Mouse (Mus musculus) lung, embryonic 16.5 days (tissue): Measurements from ENCODE around the gene Scarf2. TPM values are rescaled to one million over a fixed set of nuclear protein-coding genes. Genes with fewer than 3 reads are reported as not detected.

ENCODE experiments used
- ATAC-seq: fragments of 200-750 bp; cut with Nextera tagmentation; 2 replicates; pipeline ENCODE4 v1.8.0; 2017; ENCODE audit warnings: low read depth, mild to moderate bottlenecking, moderate library complexity
- H3K27ac ChIP-seq: fragments of 300-500 bp; sonication (generic); 2 replicates; pipeline ENCODE4 v1.5.1; 2014; ENCODE audit warnings: mild to moderate bottlenecking, control low read depth, low read length
- H3K27me3 ChIP-seq: fragments of 300-500 bp; sonication (generic); 2 replicates; pipeline ENCODE4 v1.6.1; 2014; ENCODE audit warnings: low read depth, low read length, mixed read lengths; ENCODE audit not compliant: control insufficient read depth, insufficient read depth
- H3K36me3 ChIP-seq: fragments of 300-500 bp; sonication (generic); 2 replicates; pipeline ENCODE4 v1.6.1; 2014; ENCODE audit warnings: low read length; ENCODE audit not compliant: control insufficient read depth, insufficient read depth
- H3K4me1 ChIP-seq: fragments of 300-500 bp; sonication (generic); replicated peaks from 2 replicates; pipeline ENCODE4 v1.6.1; 2014; ENCODE audit warnings: low read length, mixed read lengths; ENCODE audit not compliant: control insufficient read depth, insufficient read depth
- H3K4me2 ChIP-seq: fragments of 300-500 bp; sonication (generic); 2 replicates; pipeline ENCODE4 v1.6.1; 2014; ENCODE audit warnings: low read depth, low read length, control low read depth
- H3K4me3 ChIP-seq: fragments of 300-500 bp; sonication (generic); 2 replicates; pipeline ENCODE4 v1.5.1; 2014; ENCODE audit warnings: mild to moderate bottlenecking, low read length, control low read depth
- H3K9ac ChIP-seq: fragments of 300-500 bp; sonication (generic); 2 replicates; pipeline ENCODE4 v1.6.1; 2014; ENCODE audit warnings: low read length, control low read depth
- H3K9me3 ChIP-seq: fragments of 300-500 bp; sonication (generic); 2 replicates; pipeline ENCODE4 v1.6.1; 2016; ENCODE audit warnings: low read length; ENCODE audit not compliant: control insufficient read depth
- WGBS: fragments of 180-500 bp; shearing (Covaris S2); extraction: QIAGEN DNeasy Blood & Tissue Kit; methylation state at CpG from one replicate; pipeline ENCODE4 v1.1.7; 2014; 5-methylcytosine and 5-hydroxymethylcytosine counted together
- polyA plus RNA-seq: library from polyadenylated mRNA; unstranded; fragments of >200 nt; fragmentation: Nextera tagmentation; extraction: Ambion mirVana; gene quantifications from 2 replicates; pipeline ENCODE4 v1.2.1, GENCODE M21; 2015

The Scarf2 gene
- polyA plus RNA-seq, 1 experiment from 2014 or later, result 12.4 TPM

DNA sequence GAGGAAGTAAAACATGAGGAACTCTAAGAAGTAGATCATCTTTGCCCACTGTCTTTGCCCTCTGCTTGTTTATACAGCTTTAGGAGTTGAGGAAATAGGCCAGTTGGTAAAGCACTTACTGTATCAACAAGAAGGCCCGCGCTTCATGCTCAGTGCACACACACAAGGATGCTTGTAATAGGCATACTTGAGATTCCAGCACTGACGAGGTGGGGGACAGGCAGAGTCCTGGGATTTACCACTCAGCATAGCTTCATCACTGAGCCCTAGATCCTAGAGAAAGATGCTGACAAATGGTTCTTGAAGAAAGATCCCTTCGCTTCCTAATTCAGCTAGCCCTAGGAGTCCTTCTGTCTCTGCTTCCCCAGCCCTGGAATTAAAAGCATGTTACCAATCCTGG lies 16.1 kb downstream of the Scarf2 start:
- Histone ChIP-seq H3K27me3 (no peaks in the 10 kb centered on the region), H3K27ac (no peak overlapping the region), H3K4me3 (no peak overlapping the region), H3K9me3 (no peaks in the 10 kb centered on the region), H3K9ac (no peak overlapping the region), H3K36me3 (no peaks in the 10 kb centered on the region), H3K4me1 (peaks cover 24% of the 10 kb centered on the region), H3K4me2 (no peak overlapping the region)
- ATAC-seq, result no peak
- 33% methylated on average over 4 of the region's 4 CpGs for WGBS

DNA sequence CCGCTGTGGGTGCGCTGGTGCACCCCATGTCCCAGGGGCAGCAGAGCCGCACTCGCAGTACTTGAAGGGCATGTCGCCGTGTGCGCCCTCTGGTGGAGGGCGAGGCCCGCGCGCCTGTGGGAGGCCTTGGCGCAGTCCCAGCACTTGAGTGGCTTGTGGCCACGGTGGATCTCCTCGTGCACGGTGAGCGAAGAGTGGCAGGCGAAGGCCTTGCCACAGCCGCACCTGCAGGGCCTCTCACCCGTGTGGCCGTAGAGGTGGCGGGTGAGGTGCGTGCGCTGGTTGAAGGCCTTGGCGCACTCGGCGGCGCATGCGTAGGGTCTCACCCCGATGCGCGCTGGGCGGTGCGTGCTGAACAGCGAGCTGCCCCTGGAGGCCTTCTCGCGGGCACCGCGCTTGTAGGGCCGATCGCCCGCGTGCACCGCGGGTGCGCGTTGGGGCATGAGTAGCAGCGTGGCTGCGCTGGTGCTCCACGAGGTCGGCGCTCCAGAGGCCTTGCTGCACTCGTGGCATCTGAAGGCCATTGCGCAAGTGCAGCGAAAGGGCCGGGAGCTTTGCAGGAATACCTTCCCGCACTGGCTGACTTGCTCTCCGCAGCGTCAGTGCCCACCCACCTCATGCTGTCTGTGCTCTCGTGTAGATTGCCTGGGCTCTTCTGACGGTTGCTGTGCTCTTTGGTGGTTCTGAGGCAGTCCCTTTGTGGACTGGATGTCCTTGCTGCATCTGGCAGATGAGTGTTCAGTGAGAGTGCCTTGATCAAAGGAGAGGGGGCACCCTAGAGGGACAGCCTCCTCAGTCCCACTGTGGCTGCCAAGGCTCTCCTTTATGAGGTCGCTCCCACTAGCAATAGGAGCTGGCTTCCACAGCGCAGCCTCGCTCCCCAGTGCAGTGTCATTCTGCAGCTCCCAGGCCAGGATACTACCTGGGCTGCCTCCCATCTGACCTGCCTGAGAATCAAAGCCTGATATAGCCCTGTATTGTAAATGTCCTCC lies 18.6 kb downstream of the Scarf2 start:
- Histone ChIP-seq H3K9me3 (no peaks in the 10 kb centered on the region), H3K4me1 (peaks cover under 1% of the 10 kb centered on the region; the same call in 1 of the 2 replicates), H3K27ac (no peak overlapping the region), H3K9ac (peak overlapping the region; percentile 66), H3K4me3 (peak overlapping the region; percentile 54), H3K36me3 (no peaks in the 10 kb centered on the region), H3K27me3 (no peaks in the 10 kb centered on the region), H3K4me2 (peak overlapping the region; percentile 94)
- 3% methylated on average over 63 of the region's 63 CpGs for WGBS
- ATAC-seq, result peak; percentile 83

DNA sequence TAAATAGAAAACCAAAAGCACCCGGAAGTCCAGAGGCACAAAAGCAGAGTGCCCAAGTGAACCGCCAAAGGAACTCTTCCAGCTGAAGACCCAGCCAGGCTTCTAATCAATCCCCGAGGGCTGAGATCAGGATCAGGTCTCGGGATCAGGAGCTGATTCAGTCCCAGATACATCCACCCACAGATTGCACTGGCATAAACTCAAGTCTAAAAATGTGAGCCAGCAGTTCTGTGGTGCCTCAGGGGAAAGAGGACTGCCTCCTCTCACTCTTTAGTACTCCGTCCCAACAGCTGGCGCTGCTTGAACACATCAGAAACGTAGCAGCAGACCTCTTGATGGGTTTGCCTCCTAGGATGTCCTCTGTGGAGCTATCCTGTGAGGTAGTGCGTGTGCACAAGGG lies 19.4 kb downstream of the Scarf2 start:
- Histone ChIP-seq H3K36me3 (no peaks in the 10 kb centered on the region), H3K4me3 (no peak overlapping the region), H3K27ac (no peak overlapping the region), H3K27me3 (no peaks in the 10 kb centered on the region), H3K4me2 (no peak overlapping the region), H3K9ac (no peak overlapping the region), H3K9me3 (no peaks in the 10 kb centered on the region), H3K4me1 (no peaks in the 10 kb centered on the region; the same call in 1 of the 2 replicates)
- WGBS, result 86% methylated on average over 8 of the region's 8 CpGs
- ATAC-seq, result no peak

DNA sequence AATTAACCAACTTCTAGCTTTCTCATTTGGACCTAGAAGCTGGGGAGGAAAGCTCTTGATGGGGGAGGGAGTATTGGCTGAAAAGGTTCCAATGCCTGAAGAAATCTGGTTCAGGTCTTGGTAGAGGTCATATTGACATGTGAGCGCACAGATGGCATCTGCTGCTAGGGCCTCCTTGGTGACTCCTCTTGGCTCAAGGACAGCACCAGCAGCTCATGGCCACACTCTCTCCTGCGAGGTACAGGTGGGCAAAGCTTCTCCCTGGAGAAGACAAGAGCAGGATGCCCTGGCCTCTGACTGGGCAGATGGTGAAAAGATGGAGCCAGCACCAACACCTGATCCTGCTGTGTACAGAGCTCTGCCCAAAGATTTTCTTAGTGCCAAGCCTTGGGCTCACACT lies 29.4 kb downstream of the Scarf2 start:
- H3K36me3 ChIP-seq, result no peaks in the 10 kb centered on the region
- H3K4me2 ChIP-seq, result no peak overlapping the region
- H3K9ac ChIP-seq, result no peak overlapping the region
- H3K27ac ChIP-seq, result no peak overlapping the region
- H3K9me3 ChIP-seq, result no peaks in the 10 kb centered on the region
- no peaks in the 10 kb centered on the region for H3K4me1 ChIP-seq
- peaks cover 12% of the 10 kb centered on the region for H3K27me3 ChIP-seq
- 92% methylated on average over 2 of the region's 2 CpGs for WGBS
- no peak overlapping the region for H3K4me3 ChIP-seq
- ATAC-seq, result no peak

DNA sequence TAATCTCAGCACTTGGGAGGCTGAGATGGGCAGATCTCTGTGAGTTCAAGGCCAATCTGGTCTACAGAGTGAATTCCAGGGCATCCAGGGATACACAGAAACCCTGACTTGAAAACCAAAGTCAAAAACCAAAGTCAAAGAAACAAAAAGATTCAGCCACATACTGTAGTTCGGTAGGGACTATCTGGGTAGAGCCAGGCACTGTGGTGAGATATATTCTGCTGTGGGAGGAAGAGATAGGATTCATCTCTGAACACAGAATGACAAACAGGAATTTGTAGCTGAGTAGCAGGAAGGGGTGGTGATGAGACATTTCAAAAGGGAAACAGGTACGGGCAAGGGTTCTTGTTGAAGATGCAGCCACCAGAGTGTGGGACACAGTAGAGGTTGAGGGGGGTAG lies 31.1 kb downstream of the Scarf2 start:
- Histone ChIP-seq H3K4me3 (no peak overlapping the region), H3K9ac (no peak overlapping the region), H3K4me1 (no peaks in the 10 kb centered on the region; the same call in 1 of the 2 replicates), H3K9me3 (no peaks in the 10 kb centered on the region), H3K36me3 (no peaks in the 10 kb centered on the region), H3K27me3 (peaks cover 29% of the 10 kb centered on the region), H3K27ac (no peak overlapping the region), H3K4me2 (no peak overlapping the region)
- ATAC-seq, result no peak
- 89% methylated on average over 2 of the region's 2 CpGs for whole genome bisulfite sequencing

DNA sequence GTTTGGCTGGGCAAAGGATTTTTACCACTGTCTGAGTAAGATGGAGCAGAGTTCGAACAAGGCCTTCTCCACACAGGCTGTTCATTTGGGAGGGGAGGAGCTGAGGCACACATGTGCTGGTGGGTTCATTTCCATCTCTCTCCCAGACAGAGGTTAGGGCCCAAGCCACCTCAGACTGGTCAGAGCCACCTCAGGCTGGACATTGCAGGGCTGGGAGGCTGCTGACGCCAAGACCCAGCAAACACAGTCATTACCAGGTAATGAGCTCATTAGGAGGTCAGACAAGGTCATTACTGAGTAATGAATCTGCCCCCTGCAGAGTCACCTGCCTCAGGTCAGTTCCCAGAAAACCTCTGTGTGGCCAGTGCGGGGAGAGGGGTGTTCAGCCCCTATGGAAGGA lies 31.8 kb downstream of the Scarf2 start:
- Histone ChIP-seq H3K27ac (no peak overlapping the region), H3K27me3 (peaks cover 36% of the 10 kb centered on the region), H3K4me2 (no peak overlapping the region), H3K9ac (no peak overlapping the region), H3K9me3 (no peaks in the 10 kb centered on the region), H3K36me3 (no peaks in the 10 kb centered on the region), H3K4me3 (no peak overlapping the region), H3K4me1 (peaks cover under 1% of the 10 kb centered on the region; the same call in 1 of the 2 replicates)
- ATAC-seq, result no peak
- 70% methylated on average over 3 of the region's 3 CpGs for WGBS

DNA sequence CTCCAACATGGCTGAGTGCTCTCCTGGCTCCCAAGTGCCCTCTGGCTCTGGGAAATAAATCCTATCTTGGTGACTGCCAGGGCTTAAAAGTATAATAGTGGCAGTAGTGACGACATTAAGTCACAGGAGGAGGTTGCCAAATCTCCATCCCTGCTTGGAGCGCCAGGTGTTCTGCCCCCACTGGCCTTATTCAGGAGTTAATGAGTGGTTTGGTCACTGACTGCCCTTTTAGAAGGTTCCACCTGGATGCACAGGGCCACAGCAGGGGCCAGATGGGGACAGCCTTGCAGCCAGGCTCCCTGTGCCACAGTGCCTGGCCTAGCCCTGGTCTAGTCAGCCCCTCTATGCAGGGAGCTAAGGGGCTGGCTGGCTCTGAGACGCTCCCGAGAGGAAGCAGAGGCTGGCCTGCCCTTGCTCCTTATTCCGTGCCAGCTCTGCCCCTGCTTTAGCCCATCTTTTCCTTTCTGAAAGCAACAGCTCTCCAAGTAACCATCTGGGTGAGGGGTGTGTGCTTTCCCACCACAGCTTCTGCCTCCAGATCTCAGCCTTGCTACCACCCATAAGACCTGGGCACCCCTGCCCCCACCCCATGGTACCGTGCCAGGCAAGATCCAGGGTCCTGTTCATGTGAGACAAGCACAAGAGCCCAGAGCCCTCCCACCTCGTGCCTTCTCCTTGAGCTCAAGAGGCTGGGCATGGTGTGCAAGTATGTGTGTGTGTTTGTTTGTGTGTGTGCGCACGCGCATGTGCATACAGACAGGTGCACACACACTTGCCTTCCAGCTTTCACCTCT lies 33.5 kb downstream of the Scarf2 start:
- Histone ChIP-seq H3K27me3 (peaks cover 53% of the 10 kb centered on the region), H3K4me1 (peaks cover 5% of the 10 kb centered on the region), H3K9ac (no peak overlapping the region), H3K9me3 (no peaks in the 10 kb centered on the region), H3K36me3 (no peaks in the 10 kb centered on the region), H3K27ac (no peak overlapping the region), H3K4me2 (no peak overlapping the region), H3K4me3 (no peak overlapping the region)
- WGBS, result 63% methylated on average over 10 of the region's 10 CpGs
- ATAC-seq, result no peak

DNA sequence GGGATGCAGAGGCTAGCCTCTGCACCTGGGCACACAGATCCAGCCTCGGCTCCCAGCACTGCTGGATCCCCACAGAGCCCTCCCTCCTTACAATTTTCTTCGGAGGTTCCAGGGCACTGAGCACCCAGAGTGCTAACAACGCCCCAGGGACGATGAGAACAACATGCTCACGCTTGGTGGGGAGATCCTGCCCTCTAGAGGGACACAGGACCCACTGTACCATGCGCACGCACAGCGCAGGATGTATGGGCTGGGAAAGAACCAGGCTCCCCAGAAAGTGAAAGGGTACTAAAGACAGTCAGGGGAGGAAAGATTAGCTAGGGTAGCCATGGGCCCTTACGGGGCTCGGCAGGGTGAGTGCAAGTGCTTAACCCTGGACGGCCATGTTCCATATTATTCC lies 34.7 kb downstream of the Scarf2 start:
- peaks cover 5% of the 10 kb centered on the region for H3K4me1 ChIP-seq
- H3K9me3 ChIP-seq, result no peaks in the 10 kb centered on the region
- H3K4me3 ChIP-seq, result no peak overlapping the region
- H3K36me3 ChIP-seq, result no peaks in the 10 kb centered on the region
- peaks cover 60% of the 10 kb centered on the region for H3K27me3 ChIP-seq
- ATAC-seq, result peak; percentile 37; the same call in 1 of the 2 replicates
- no peak overlapping the region for H3K27ac ChIP-seq
- H3K9ac ChIP-seq, result no peak overlapping the region
- no peak overlapping the region for H3K4me2 ChIP-seq
- WGBS, result 18% methylated on average over 11 of the region's 11 CpGs

DNA sequence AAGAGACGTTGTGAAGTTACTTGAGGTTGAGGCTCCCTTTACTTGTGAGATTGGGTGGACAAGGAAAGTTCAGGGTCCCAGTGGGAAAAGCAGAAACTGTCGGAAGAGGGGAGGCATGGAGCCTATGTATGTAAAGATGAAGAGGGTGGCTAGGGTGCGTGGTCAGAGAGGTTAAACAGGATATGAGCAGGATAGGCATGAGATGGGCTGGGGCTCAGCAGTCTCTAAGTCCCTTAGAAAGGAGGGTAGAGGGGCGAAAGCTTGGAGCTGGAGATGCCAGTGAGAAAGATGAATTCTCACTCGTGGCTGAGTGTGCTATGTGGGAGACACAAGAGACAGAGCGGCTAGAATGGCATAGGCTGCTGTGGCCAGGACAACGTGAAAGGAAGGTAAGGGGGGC lies 35.7 kb downstream of the Scarf2 start, which contains the start of gene B830017H08Rik:
Gene B830017H08Rik, plus strand, starts transcription at position 301 of the 400 bp plus-strand sequence.
- 27% methylated on average over 7 of the region's 7 CpGs for WGBS
- H3K9me3 ChIP-seq, result no peaks in the 10 kb centered on the region
- H3K36me3 ChIP-seq, result no peaks in the 10 kb centered on the region
- ATAC-seq, result no peak
- H3K4me3 ChIP-seq, result peak within 1 kb of the TSS; percentile 61
- peaks cover 60% of the 10 kb centered on the region for H3K27me3 ChIP-seq
- H3K9ac ChIP-seq, result peak within 1 kb of the TSS; percentile 64
- H3K4me2 ChIP-seq, result peak within 1 kb of the TSS; percentile 98
- no peak within 1 kb of the TSS for H3K27ac ChIP-seq
- peaks cover 5% of the 10 kb centered on the region for H3K4me1 ChIP-seq
